Mouse (Mus musculus) lung, adult 2 months (tissue): ENCODE results near the gene Rpl36al.

ENCODE experiments used
- CTCF ChIP-seq: fragments of 200-500 bp; IDR thresholded peaks from 2 replicates; pipeline ENCODE4 v1.5.1; 2011; ENCODE audit warnings: mild to moderate bottlenecking, low read length, control low read depth; ENCODE audit not compliant: insufficient read depth
- POLR2A ChIP-seq: fragments of 200-500 bp; IDR thresholded peaks from 2 replicates; pipeline ENCODE4 v1.6.1; 2011; ENCODE audit warnings: low read depth, mild to moderate bottlenecking, control low read depth, low read length, borderline replicate concordance; ENCODE audit errors: extremely low read depth

- TF ChIP-seq CTCF (no peak), POLR2A (no peak)
These were observed 20.4 kb upstream of the Rpl36al start, which contains the start of gene Gm49384 for GRCm38 (mm10) chr12:69204052-69204833.
